Mouse (Mus musculus) retina, postnatal 7 days (tissue): ENCODE results near the gene Mup21.
"Not testable (repeated sequence)": the region's sequence is repeated elsewhere in the genome, so short reads cannot be mapped to it uniquely, and the experiment has no call there.

ENCODE experiments used
- DNase-seq: peaks from one replicate; pipeline ENCODE4 v3.0.0-alpha.2; 2012; ENCODE audit warnings: low read depth, low spot score

Gene Mup21

DNA sequence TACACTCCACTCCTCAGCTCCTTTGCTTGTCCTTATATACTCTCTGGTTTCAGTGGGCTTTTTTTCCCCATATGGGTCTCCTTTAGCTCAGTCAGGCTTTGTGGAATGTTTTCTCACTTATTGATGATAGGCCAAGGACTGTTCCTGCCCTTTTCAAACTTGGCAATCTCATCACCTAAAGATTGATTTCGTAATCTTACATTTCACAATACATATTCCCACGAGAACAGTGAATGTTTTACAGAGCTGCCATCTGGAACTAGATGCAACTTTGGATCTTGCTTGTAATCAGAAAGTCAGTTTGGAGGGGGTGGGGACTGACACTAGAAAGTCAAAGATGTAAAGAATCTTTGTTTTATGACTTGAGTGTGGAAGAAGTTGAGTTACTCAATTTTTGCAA, at the start of gene Mup21:
Mup21 (minus strand) TSS at position 53 of the 400 bp plus-strand sequence.
- no peak for DNase-seq

DNA sequence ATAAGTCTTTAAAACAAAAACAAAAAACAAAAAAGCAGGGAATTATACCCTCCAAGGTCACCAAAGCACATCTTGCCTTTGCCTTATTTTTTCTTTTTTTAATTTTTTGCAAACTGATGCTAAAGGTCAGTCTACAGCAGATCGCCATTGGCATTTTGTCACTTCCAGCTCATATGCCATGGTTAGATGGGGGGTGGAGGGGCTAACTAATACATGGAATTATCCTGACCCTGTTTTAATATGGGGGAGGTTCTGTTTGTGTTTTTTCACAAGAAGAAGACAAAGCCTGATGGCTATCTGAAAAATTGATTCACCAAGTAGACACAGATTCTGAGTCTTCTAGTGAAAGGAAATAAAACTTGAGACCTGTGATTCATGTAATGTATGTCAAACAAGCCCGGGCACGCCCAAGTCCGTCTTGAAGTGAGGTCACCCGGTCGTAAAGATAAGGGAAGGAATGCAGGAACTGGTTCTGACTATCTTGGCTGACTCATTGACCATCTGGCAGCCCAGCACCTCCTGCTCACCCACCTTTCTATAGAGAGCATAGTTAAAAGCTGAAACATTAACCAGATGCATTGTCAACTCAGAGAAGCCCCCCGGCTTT, 49.4 kb upstream of the Mup21 start:
- no peak for DNase-seq

DNA sequence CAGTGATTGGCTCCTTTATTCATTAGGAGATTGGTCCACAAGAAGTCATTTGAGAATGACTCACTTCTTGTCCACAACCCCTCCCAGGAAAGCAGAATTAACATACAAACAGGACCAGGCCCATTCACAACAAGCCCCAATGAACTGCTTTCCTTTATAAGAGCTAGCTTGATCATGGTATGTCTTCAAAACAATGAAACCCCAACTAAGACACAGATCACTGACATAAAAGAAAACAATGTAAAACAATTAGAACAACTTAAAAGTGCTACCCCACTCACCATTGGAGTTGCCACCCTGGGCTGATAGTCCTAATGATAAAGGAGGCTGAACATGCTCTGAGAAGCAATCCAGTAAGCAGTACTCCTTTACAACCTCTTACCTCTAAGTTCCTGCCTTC, 38.1 kb upstream of the Mup21 start:
- no peak for DNase-seq

DNA sequence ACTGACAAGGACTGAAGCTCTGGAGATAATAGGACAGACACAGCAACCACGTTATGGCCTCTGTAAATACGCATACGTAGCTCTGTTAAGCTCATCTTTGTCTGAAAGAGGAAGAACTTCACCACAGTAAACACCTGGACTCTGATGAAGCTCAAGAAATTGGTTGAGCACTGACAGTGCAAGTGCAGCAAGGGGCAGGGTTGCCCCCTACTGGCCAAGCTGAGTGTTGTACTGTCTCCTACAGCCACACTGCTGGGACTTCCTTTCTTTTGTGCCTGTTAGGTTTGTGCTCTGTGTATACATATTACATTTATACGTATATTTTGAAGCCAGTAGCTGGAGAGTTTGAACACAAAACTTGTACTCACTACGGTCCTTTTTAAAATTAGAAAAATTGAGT, 26.6 kb upstream of the Mup21 start:
- DNase-seq: no peak

DNA sequence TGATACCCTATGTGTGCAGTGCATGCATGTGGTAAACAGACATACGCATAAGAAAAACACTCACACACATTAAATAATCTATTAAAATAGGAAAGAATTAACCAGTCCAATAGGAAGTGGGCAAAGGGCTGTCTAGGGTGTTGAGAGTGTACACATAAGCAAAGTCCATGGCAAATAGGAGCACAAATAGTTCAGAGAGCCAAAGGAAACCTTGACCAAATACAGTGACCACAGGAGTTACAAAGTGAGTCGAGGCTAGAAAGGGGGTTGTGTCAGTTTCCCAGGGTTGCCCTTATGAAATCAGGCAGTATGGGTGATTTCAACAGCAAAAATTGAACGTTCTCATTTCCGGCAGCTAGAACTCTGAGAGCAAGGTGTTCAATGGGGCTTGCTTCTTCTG, 23.8 kb upstream of the Mup21 start:
- DNase-seq: no peak

GRCm38 (mm10) chr4:62167636-62168035, 17.0 kb upstream of the Mup21 start:
- not testable (repeated sequence) for DNase-seq

DNA sequence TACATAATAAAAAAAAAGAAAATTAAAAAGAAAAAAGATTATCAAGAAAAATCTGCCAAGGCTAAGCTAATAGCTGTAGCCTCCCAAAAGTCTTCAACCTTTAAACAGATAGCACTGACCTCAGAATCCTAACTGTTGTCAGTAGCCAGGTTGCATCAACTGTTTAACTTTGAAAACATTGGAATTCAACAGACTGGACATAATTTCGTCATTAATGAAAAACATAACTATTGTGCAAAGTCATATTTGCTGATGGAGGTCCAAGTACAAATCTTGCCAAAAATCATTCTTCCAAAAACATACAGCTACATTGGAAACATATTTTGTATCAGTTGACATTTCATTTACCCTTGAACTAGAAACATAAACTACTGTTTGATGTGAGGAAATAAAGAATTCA, 7.7 kb upstream of the Mup21 start:
- no peak for DNase-seq

GRCm38 (mm10) chr4:62133706-62134105, 17.0 kb downstream of the Mup21 start:
- peak; percentile 11 for DNase-seq

DNA sequence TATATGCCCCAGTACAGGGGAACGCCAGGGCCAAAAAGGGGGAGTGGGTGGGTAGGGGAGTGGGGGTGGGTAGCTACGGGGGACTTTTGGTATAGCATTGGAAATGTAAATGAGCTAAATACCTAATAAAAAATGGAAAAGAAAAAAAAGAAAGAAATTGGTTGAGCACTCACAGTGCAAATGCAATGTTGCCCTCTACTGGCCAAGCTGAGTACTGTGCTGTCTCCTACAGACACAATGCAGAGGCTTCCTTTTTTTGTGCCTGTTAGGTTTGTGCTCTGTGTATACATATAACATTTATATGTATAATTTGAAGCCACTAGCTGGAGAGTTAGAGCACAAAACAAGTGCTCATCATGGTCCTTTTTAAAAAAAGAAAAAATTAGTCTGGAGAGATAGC, 47.3 kb downstream of the Mup21 start:
- peak; percentile 0 for DNase-seq
